Mouse (Mus musculus) kidney, adult 2 months (tissue): ENCODE measurements around the gene Dph5.

Experiments
- CTCF ChIP-seq: fragments of 200-500 bp; conservative IDR thresholded peaks from 2 replicates; pipeline ENCODE4 v1.5.1; 2011; ENCODE audit warnings: low read depth, mild to moderate bottlenecking, control low read depth, low read length, moderate library complexity, mixed read lengths; ENCODE audit not compliant: insufficient read depth, insufficient read length
- POLR2A ChIP-seq: fragments of 200-500 bp; IDR thresholded peaks from one replicate; pipeline ENCODE4 v1.6.1; 2011; ENCODE audit warnings: low read depth, low read length, control low read depth

DNA sequence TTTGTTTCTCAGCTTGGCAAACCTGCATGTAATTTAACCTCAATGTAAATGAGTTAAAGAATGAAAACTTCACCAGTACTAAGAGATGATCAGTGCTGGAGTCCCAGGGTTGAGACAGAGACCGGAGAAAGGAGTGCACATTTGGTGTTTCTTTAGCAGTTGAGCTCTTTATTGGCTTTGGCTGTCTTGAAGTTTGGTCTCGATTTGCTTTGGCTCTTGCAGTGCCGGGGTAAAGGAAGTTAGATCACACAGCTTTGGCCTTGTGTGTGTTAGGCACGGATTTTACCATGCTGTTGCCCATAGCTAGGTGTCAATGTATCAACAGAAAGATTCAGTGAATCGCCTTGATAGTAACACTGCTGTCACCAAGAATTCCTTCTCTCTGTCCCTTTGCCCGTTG, 44.1 kb downstream of the Dph5 start:
- no peak for TF ChIP-seq POLR2A
- no peak for TF ChIP-seq CTCF
